ENCODE assay signal across 15 mouse cellular contexts in genomic region chr6:34623290-34623689, GRCm38 (mm10). TPM values are rescaled to one million over a fixed set of nuclear protein-coding genes. Genes with fewer than 3 reads are reported as not detected.
DNase-seq lines count a peak whose midpoint lies in the region; ATAC-seq and TF ChIP-seq lines count a peak whose summit lies in the region.
"Had no signal": no experiment of that assay in that cellular context is flagged by ENCODE, and none has a peak within 500 bp of the region (broad histone marks: within the 10 kb centered on the region; RNA-seq: fewer than 3 reads in every experiment).

No protein-coding gene starts in this region.

- no peak overlapping the region for H3K4me2 ChIP-seq in hindbrain, embryonic 12.5 days (replicated peaks)
- no peak overlapping the region for H3K4me2 ChIP-seq in hindbrain, postnatal 0 days (ENCODE audit: low read depth, low read length)
- no peak overlapping the region for H3K4me2 ChIP-seq in lung, embryonic 16.5 days (ENCODE audit: low read depth, low read length)
- peak overlapping the region; percentile 15; the same call in 1 of the 2 replicates for H3K4me2 ChIP-seq in embryonic facial prominence, embryonic 15.5 days (replicated peaks)
- no peak overlapping the region for H3K4me2 ChIP-seq in midbrain, embryonic 16.5 days (ENCODE audit: low read length)
- H3K4me2 ChIP-seq: liver, embryonic 12.5 days; midbrain, embryonic 15.5 days had no signal

- no peak overlapping the region for H3K4me3 ChIP-seq in hindbrain, embryonic 12.5 days
- no peak overlapping the region for H3K4me3 ChIP-seq in hindbrain, postnatal 0 days (ENCODE audit: low read length)
- H3K4me3 ChIP-seq in lung, embryonic 16.5 days (ENCODE audit: low read length), result no peak overlapping the region
- H3K4me3 ChIP-seq in embryonic facial prominence, embryonic 15.5 days (replicated peaks), result no peak overlapping the region
- no peak overlapping the region for H3K4me3 ChIP-seq in midbrain, embryonic 16.5 days (ENCODE audit: low read depth, low read length)
- H3K4me3 ChIP-seq: liver, embryonic 12.5 days; midbrain, embryonic 15.5 days had no signal

- H3K4me1 ChIP-seq in hindbrain, embryonic 12.5 days, result 0 out of 2 replicates have a peak, but pooled peaks cover 4% of the 10 kb centered on the region
- H3K4me1 ChIP-seq in hindbrain, postnatal 0 days (ENCODE audit: insufficient read depth, low read length), result no peaks in the 10 kb centered on the region
- peaks cover 19% of the 10 kb centered on the region for H3K4me1 ChIP-seq in lung, embryonic 16.5 days (replicated peaks; ENCODE audit: control insufficient read depth, insufficient read depth, low read length)
- H3K4me1 ChIP-seq in embryonic facial prominence, embryonic 15.5 days, result peaks cover 15% of the 10 kb centered on the region
- H3K4me1 ChIP-seq in midbrain, embryonic 16.5 days (ENCODE audit: control insufficient read depth, insufficient read depth, low read length), result no peaks in the 10 kb centered on the region
- H3K4me1 ChIP-seq: liver, embryonic 12.5 days; midbrain, embryonic 15.5 days had no signal

- 0 out of 2 replicates have a peak overlapping the region, but pooled peaks have one; percentile 23 for H3K27ac ChIP-seq in hindbrain, embryonic 12.5 days
- no peak overlapping the region for H3K27ac ChIP-seq in hindbrain, postnatal 0 days
- peak overlapping the region; percentile 62 for H3K27ac ChIP-seq in lung, embryonic 16.5 days (ENCODE audit: low read length)
- peak overlapping the region; percentile 78; the same call in 1 of the 2 replicates for H3K27ac ChIP-seq in embryonic facial prominence, embryonic 15.5 days (replicated peaks)
- no peak overlapping the region for H3K27ac ChIP-seq in midbrain, embryonic 16.5 days (ENCODE audit: low read length)
- H3K27ac ChIP-seq: liver, embryonic 12.5 days; midbrain, embryonic 15.5 days had no signal

- 67% methylated on average over 7 of the region's 7 CpGs for WGBS in hindbrain, embryonic 12.5 days
- WGBS in hindbrain, postnatal 0 days, result 51% methylated on average over 7 of the region's 7 CpGs
- 40% methylated on average over 7 of the region's 7 CpGs for WGBS in lung, embryonic 16.5 days
- WGBS in embryonic facial prominence, embryonic 15.5 days, result 43% methylated on average over 7 of the region's 7 CpGs
- 44% methylated on average over 7 of the region's 7 CpGs for WGBS in midbrain, embryonic 16.5 days

- no peaks in the 10 kb centered on the region for H3K27me3 ChIP-seq in hindbrain, embryonic 12.5 days
- H3K27me3 ChIP-seq in hindbrain, postnatal 0 days (ENCODE audit: insufficient read depth, low read length), result no peaks in the 10 kb centered on the region
- H3K27me3 ChIP-seq in lung, embryonic 16.5 days (ENCODE audit: control insufficient read depth, insufficient read depth, low read depth, low read length), result no peaks in the 10 kb centered on the region
- H3K27me3 ChIP-seq in embryonic facial prominence, embryonic 15.5 days, result no peaks in the 10 kb centered on the region
- no peaks in the 10 kb centered on the region for H3K27me3 ChIP-seq in midbrain, embryonic 16.5 days (ENCODE audit: control insufficient read depth, insufficient read depth, low read depth, low read length)
- H3K27me3 ChIP-seq: CH12.LX; liver, embryonic 12.5 days; midbrain, embryonic 15.5 days; Patski had no signal

- TF ChIP-seq CTCF in hindbrain, postnatal 0 days (IDR thresholded peaks at IDR 0.05; ENCODE audit: low read depth), result no peak

- no peak overlapping the region for H3K9ac ChIP-seq in hindbrain, embryonic 12.5 days
- no peak overlapping the region for H3K9ac ChIP-seq in hindbrain, postnatal 0 days (replicated peaks; ENCODE audit: low read length)
- H3K9ac ChIP-seq in lung, embryonic 16.5 days (ENCODE audit: low read length), result no peak overlapping the region
- no peak overlapping the region for H3K9ac ChIP-seq in embryonic facial prominence, embryonic 15.5 days
- H3K9ac ChIP-seq in midbrain, embryonic 16.5 days (ENCODE audit: low read depth, low read length), result no peak overlapping the region
- H3K9ac ChIP-seq: liver, embryonic 12.5 days; midbrain, embryonic 15.5 days had no signal

- no peak for DNase-seq in hindbrain, postnatal 0 days (ENCODE audit: low spot score)
- DNase-seq in lung, postnatal 36 days, result no peak
- DNase-seq in retina, postnatal 1 day, result peak; percentile 43
- DNase-seq: cerebellum, adult 11-12 months; thymus, postnatal 14 days had no signal

- H3K36me3 ChIP-seq in hindbrain, embryonic 12.5 days, result no peaks in the 10 kb centered on the region
- no peaks in the 10 kb centered on the region for H3K36me3 ChIP-seq in hindbrain, postnatal 0 days (ENCODE audit: insufficient read depth, low read length)
- H3K36me3 ChIP-seq in lung, embryonic 16.5 days (ENCODE audit: control insufficient read depth, insufficient read depth, low read length), result no peaks in the 10 kb centered on the region
- H3K36me3 ChIP-seq in embryonic facial prominence, embryonic 15.5 days, result no peaks in the 10 kb centered on the region
- no peaks in the 10 kb centered on the region for H3K36me3 ChIP-seq in midbrain, embryonic 16.5 days (ENCODE audit: control insufficient read depth, insufficient read depth, low read length)
- H3K36me3 ChIP-seq: liver, embryonic 12.5 days; midbrain, embryonic 15.5 days had no signal

- no peaks in the 10 kb centered on the region for H3K9me3 ChIP-seq in hindbrain, embryonic 12.5 days (replicated peaks)
- no peaks in the 10 kb centered on the region for H3K9me3 ChIP-seq in hindbrain, postnatal 0 days (ENCODE audit: low read length)
- H3K9me3 ChIP-seq in lung, embryonic 16.5 days (ENCODE audit: control insufficient read depth, low read length), result no peaks in the 10 kb centered on the region
- no peaks in the 10 kb centered on the region for H3K9me3 ChIP-seq in embryonic facial prominence, embryonic 15.5 days (replicated peaks)
- H3K9me3 ChIP-seq in midbrain, embryonic 16.5 days (replicated peaks; ENCODE audit: control insufficient read depth, low read length, poor library complexity, severe bottlenecking), result no peaks in the 10 kb centered on the region
- H3K9me3 ChIP-seq: liver, embryonic 12.5 days; midbrain, embryonic 15.5 days had no signal

- no peak for ATAC-seq in hindbrain, embryonic 12.5 days (ENCODE audit: low FRiP score)
- ATAC-seq in hindbrain, postnatal 0 days, result no peak
- ATAC-seq in lung, embryonic 16.5 days (ENCODE audit: low read depth), result no peak
- no peak for ATAC-seq in embryonic facial prominence, embryonic 15.5 days (ENCODE audit: insufficient number of reproducible peaks, low FRiP score, low TSS enrichment, low read depth)
- no peak for ATAC-seq in midbrain, embryonic 16.5 days
- ATAC-seq: inflammation-experienced regulatory T-cells, adult 6 months; liver, embryonic 12.5 days; midbrain, embryonic 15.5 days; Patski had no signal

RNA-seq across cellular contexts. Expression of gene Cald1, which starts 25.0 kb away (rescaled TPM):
- 175 and 198 TPM in 2 replicates for polyA plus RNA-seq in hindbrain, embryonic 12.5 days (2016; fragmentation: Nextera tagmentation; extraction: Ambion mirVana)
- 27.6 and 28.1 TPM in 2 replicates for total RNA-seq in hindbrain, postnatal 0 days (2014; rRNA removed)
- 59.0 and 67.6 TPM in 2 replicates for polyA plus RNA-seq in hindbrain, postnatal 0 days (2015; fragmentation: Nextera tagmentation; extraction: Ambion mirVana)
- 243 and 279 TPM in 2 replicates for polyA plus RNA-seq in lung, embryonic 16.5 days (2015; fragmentation: Nextera tagmentation; extraction: Ambion mirVana)
- 290 and 306 TPM in 2 replicates for polyA plus RNA-seq in embryonic facial prominence, embryonic 15.5 days (2015; fragmentation: Nextera tagmentation; extraction: Ambion mirVana)
- 52.1 and 58.2 TPM in 2 replicates for polyA plus RNA-seq in midbrain, embryonic 16.5 days (2015; fragmentation: Nextera tagmentation; extraction: Ambion mirVana)
- total RNA-seq: common myeloid progenitor, adult 5-6 weeks had no signal

Comparison
In these comparisons a context has a peak if more than half of its experiments do, and no peak if none do; other contexts are left out.
1. H3K27ac ChIP-seq: peak in hindbrain, embryonic 12.5 days (single experiment), lung, embryonic 16.5 days (single experiment) and embryonic facial prominence, embryonic 15.5 days (single experiment); none in hindbrain, postnatal 0 days (single experiment) and midbrain, embryonic 16.5 days (single experiment).